In the genomic region with DNA sequence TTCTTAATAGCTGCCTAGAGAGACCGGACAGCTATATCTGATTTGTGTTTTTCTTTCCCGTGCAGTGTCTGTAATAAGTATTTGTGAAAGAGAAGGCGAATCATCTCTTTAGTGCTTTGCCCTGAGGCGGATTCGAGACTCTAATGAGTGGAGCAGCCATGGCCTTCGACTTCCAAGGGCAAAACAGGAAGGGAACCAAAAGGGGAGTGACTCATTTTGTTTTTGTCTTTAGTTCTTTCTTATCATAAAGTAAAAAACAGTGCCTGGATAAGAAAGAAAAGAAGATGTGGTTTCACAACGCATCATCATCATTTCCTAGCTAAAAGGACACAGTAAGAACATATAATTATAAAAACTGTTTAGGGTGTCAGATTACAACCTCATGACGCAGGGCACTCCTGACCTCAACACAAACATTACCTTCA, we compare ENCODE assay signal across 11 mouse cellular contexts.
DNase-seq lines count a peak whose midpoint lies in the region; ATAC-seq and TF ChIP-seq lines count a peak whose summit lies in the region.
"Had no signal": no experiment of that assay in that cellular context is flagged by ENCODE, and none has a peak within 500 bp of the region (broad histone marks: within the 10 kb centered on the region; RNA-seq: fewer than 3 reads in every experiment).

No protein-coding gene starts in this region.

- no peak overlapping the region for H3K4me2 ChIP-seq in liver, embryonic 12.5 days
- H3K4me2 ChIP-seq: heart, embryonic 12.5 days had no signal

- no peak for TF ChIP-seq POLR2A in liver, adult 2 months (IDR thresholded peaks at IDR 0.05; ENCODE audit: extremely low read depth, insufficient read depth, low read length)

- H3K27ac ChIP-seq in liver, adult 2 months (replicated peaks; ENCODE audit: insufficient read depth, low read depth, low read length) = no peak overlapping the region
- no peak overlapping the region for H3K27ac ChIP-seq in liver, embryonic 12.5 days

- no peaks in the 10 kb centered on the region for H3K9me3 ChIP-seq in liver, embryonic 12.5 days (replicated peaks)
- H3K9me3 ChIP-seq: heart, embryonic 12.5 days had no signal

- no peak overlapping the region for H3K4me3 ChIP-seq in liver, adult 2 months (ENCODE audit: insufficient read depth, low read depth, low read length)
- no peak overlapping the region for H3K4me3 ChIP-seq in liver, embryonic 12.5 days
- H3K4me3 ChIP-seq: heart, embryonic 12.5 days had no signal

- H3K9ac ChIP-seq in liver, adult 2 months (ENCODE audit: low read depth, low read length) = no peak overlapping the region
- no peak overlapping the region for H3K9ac ChIP-seq in liver, embryonic 12.5 days
- H3K9ac ChIP-seq: heart, embryonic 12.5 days had no signal

- no peaks in the 10 kb centered on the region for H3K27me3 ChIP-seq in liver, adult 2 months (ENCODE audit: control insufficient read depth, insufficient read depth, low read length)
- H3K27me3 ChIP-seq in liver, embryonic 12.5 days (replicated peaks) = no peaks in the 10 kb centered on the region
- H3K27me3 ChIP-seq: heart, embryonic 12.5 days had no signal

- H3K36me3 ChIP-seq in liver, adult 2 months (ENCODE audit: control insufficient read depth, insufficient read depth, low read length) = no peaks in the 10 kb centered on the region
- no peaks in the 10 kb centered on the region for H3K36me3 ChIP-seq in liver, embryonic 12.5 days
- H3K36me3 ChIP-seq: heart, embryonic 12.5 days had no signal

- no peak for ATAC-seq in liver, embryonic 12.5 days
- peak; percentile 56 for ATAC-seq in activated CD4-positive, CD25-positive, alpha-beta regulatory T cell, adult 4 months
- peak; percentile 58 for ATAC-seq in inflammation-experienced regulatory T-cells, adult 6 months
- ATAC-seq: intestine, postnatal 0 days had no signal

- H3K4me1 ChIP-seq in liver, adult 2 months (ENCODE audit: control insufficient read depth, insufficient read depth, low read length) = no peaks in the 10 kb centered on the region
- no peaks in the 10 kb centered on the region for H3K4me1 ChIP-seq in liver, embryonic 12.5 days
- H3K4me1 ChIP-seq: heart, embryonic 12.5 days had no signal

- H3K79me2 ChIP-seq in liver, adult 2 months (ENCODE audit: control insufficient read depth, insufficient read depth, low read length) = no peaks in the 10 kb centered on the region

- peak; percentile 2 for DNase-seq in liver, adult 2 months (ENCODE audit: extremely low read depth, low read depth, low spot score)
- peak; percentile 32 for DNase-seq in CD4-positive helper T cell, adult 2 months (ENCODE audit: low read depth, low spot score)
- DNase-seq in T-cell, adult 2 months (ENCODE audit: low spot score) = no peak
- no peak for DNase-seq in frontal cortex, postnatal 14 days (ENCODE audit: low spot score in 2 of 2)
- DNase-seq: cerebellum, postnatal 14 days; thymus, postnatal 25 days had no signal

- WGBS in liver, adult 2 months = 62% methylated on average over 8 of the region's 8 CpGs
- 52% methylated on average over 8 of the region's 8 CpGs for WGBS in liver, embryonic 12.5 days (ENCODE audit: insufficient replicate concordance)

- no peak for TF ChIP-seq CTCF in liver, adult 2 months (IDR thresholded peaks at IDR 0.05; ENCODE audit: low read depth, low read length)

Comparison
In these comparisons a context has a peak if more than half of its experiments do, and no peak if none do; other contexts are left out.
1. DNase-seq: peak in liver, adult 2 months (single experiment) and CD4-positive helper T cell, adult 2 months (single experiment); none in T-cell, adult 2 months (single experiment) and frontal cortex, postnatal 14 days (0 of 2).